23 mouse cellular contexts compared by ENCODE assay signal in the genomic region with DNA sequence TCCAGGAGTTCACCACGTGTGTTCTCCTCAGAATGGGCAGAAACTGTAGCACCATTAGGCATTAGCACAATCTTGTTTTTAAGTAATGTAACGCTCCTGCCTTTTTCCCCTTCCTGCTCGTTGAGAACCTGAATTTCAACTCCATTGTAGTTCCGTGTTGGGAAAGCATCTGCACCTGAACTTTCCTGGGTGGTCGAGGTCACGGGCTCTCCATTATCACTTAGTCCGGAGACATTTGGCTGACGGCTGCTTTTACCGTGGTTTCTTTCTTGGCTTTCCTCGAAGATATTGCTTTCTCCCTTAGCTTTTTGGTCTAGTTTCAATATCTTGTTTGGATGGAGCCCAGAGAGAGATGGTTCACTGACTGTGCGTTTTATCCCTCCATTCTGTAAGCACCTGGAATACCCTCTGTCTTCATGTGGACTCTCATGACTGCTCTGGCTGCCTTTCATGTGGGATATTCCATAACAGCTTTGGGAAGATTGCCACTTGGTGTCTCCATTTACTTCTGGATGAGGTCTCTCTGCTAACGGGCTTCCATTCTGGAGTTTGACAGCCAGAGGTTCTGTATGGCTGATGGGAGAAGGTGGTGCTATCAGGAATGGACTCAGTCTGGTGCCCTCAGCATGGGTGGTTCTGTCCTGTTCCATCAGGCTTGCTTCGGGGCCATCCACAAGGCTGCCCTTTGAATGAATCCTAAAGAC. TPM values are rescaled to one million over a fixed set of nuclear protein-coding genes. Genes with fewer than 3 reads are reported as not detected.
DNase-seq lines count a peak whose midpoint lies in the region; ATAC-seq and TF ChIP-seq lines count a peak whose summit lies in the region.
"Had no signal": no experiment of that assay in that cellular context is flagged by ENCODE, and none has a peak within 500 bp of the region (broad histone marks: within the 10 kb centered on the region; RNA-seq: fewer than 3 reads in every experiment).

No protein-coding gene starts in this region.

- DNase-seq in embryonic facial prominence, embryonic 14.5 days (ENCODE audit: low spot score) = peak; percentile 14
- no peak for DNase-seq in embryonic facial prominence, embryonic 10.5 days (ENCODE audit: low spot score)
- DNase-seq in gastrocnemius, adult 2 months = peak; percentile 32
- no peak for DNase-seq in gastrocnemius, postnatal 36 days
- DNase-seq in heart, adult 11 months = peak; percentile 76
- DNase-seq in heart, embryonic 10.5 days (ENCODE audit: low spot score) = no peak
- DNase-seq in midbrain, embryonic 11.5 days (ENCODE audit: low spot score, missing footprints) = peak; percentile 68
- no peak for DNase-seq in midbrain, embryonic 10.5 days (ENCODE audit: low spot score)
- DNase-seq: adrenal gland, adult 8-10 months; adrenal gland, postnatal 25 days; cerebellum, adult 18-20 months; cerebellum, adult 9-10 months; cerebellum, postnatal 14 days; kidney, adult 2 months had no signal

- ATAC-seq in embryonic facial prominence, embryonic 14.5 days (ENCODE audit: low read depth) = no peak
- ATAC-seq in midbrain, embryonic 11.5 days (ENCODE audit: low FRiP score) = no peak
- ATAC-seq: activated CD4-positive, CD25-positive, alpha-beta regulatory T cell, adult 4 months; forebrain, embryonic 15.5 days; intestine, postnatal 0 days had no signal

- intact Hi-C loops in gastrocnemius, adult 2 months (cut with DNase I) = loop anchor here (5.0 kb wide), 1 partner anchor 54 kb away; no protein-coding TSS in a partner anchor
- intact Hi-C loops in gastrocnemius, postnatal 36 days (cut with DNase I) = loop anchor here (10.0 kb wide), 1 partner anchor 153 kb away; no protein-coding TSS in a partner anchor

- no peak overlapping the region for H3K4me2 ChIP-seq in embryonic facial prominence, embryonic 14.5 days (ENCODE audit: low read depth, low read length)
- H3K4me2 ChIP-seq in midbrain, embryonic 11.5 days = no peak overlapping the region
- H3K4me2 ChIP-seq: embryonic facial prominence, embryonic 12.5 days; forebrain, embryonic 12.5 days; forebrain, embryonic 15.5 days; heart, embryonic 11.5 days; hindbrain, embryonic 15.5 days had no signal

- H3K9ac ChIP-seq in embryonic facial prominence, embryonic 14.5 days (ENCODE audit: low read depth, low read length) = no peak overlapping the region
- no peak overlapping the region for H3K9ac ChIP-seq in midbrain, embryonic 11.5 days (ENCODE audit: low read length)
- H3K9ac ChIP-seq: embryonic facial prominence, embryonic 12.5 days; forebrain, embryonic 12.5 days; forebrain, embryonic 15.5 days; hindbrain, embryonic 15.5 days had no signal

- H3K4me3 ChIP-seq in embryonic facial prominence, embryonic 14.5 days (ENCODE audit: low read depth, low read length) = no peak overlapping the region
- H3K4me3 ChIP-seq in embryonic facial prominence, embryonic 10.5 days = no peak overlapping the region
- H3K4me3 ChIP-seq in gastrocnemius, adult 2 months = no peak overlapping the region
- H3K4me3 ChIP-seq in heart, embryonic 10.5 days = no peak overlapping the region
- H3K4me3 ChIP-seq in midbrain, embryonic 11.5 days (ENCODE audit: low read depth, low read length) = no peak overlapping the region
- H3K4me3 ChIP-seq in midbrain, embryonic 10.5 days = no peak overlapping the region
- H3K4me3 ChIP-seq: embryonic facial prominence, embryonic 12.5 days; erythroblast, embryonic 14.5 days; forebrain, embryonic 12.5 days; forebrain, embryonic 15.5 days; hindbrain, embryonic 10.5 days; hindbrain, embryonic 15.5 days had no signal

- H3K36me3 ChIP-seq in embryonic facial prominence, embryonic 14.5 days (ENCODE audit: control insufficient read depth, insufficient read depth, low read length) = peaks cover 53% of the 10 kb centered on the region
- peaks cover 54% of the 10 kb centered on the region for H3K36me3 ChIP-seq in embryonic facial prominence, embryonic 10.5 days (replicated peaks)
- peaks cover 41% of the 10 kb centered on the region for H3K36me3 ChIP-seq in heart, embryonic 10.5 days
- H3K36me3 ChIP-seq in midbrain, embryonic 11.5 days (ENCODE audit: control insufficient read depth, insufficient read depth, low read length) = peaks cover 17% of the 10 kb centered on the region
- H3K36me3 ChIP-seq in midbrain, embryonic 10.5 days = peaks cover 61% of the 10 kb centered on the region

- no peak; the same call in 1 of the 2 replicates for TF ChIP-seq CTCF in gastrocnemius, adult 2 months (IDR thresholded peaks at IDR 0.05)

- no peaks in the 10 kb centered on the region for H3K9me3 ChIP-seq in embryonic facial prominence, embryonic 14.5 days (ENCODE audit: control insufficient read depth, low read length)
- no peaks in the 10 kb centered on the region for H3K9me3 ChIP-seq in embryonic facial prominence, embryonic 10.5 days
- H3K9me3 ChIP-seq in heart, embryonic 10.5 days = no peaks in the 10 kb centered on the region
- no peaks in the 10 kb centered on the region for H3K9me3 ChIP-seq in midbrain, embryonic 11.5 days (ENCODE audit: control insufficient read depth, low read length)
- H3K9me3 ChIP-seq in midbrain, embryonic 10.5 days (replicated peaks) = no peaks in the 10 kb centered on the region
- H3K9me3 ChIP-seq: embryonic facial prominence, embryonic 12.5 days; forebrain, embryonic 12.5 days; forebrain, embryonic 15.5 days; hindbrain, embryonic 10.5 days; hindbrain, embryonic 15.5 days had no signal

- whole genome bisulfite sequencing in embryonic facial prominence, embryonic 14.5 days = 86% methylated on average over 13 of the region's 13 CpGs
- 89% methylated on average over 13 of the region's 13 CpGs for whole genome bisulfite sequencing in embryonic facial prominence, embryonic 10.5 days
- 90% methylated on average over 13 of the region's 13 CpGs for WGBS in heart, embryonic 10.5 days
- WGBS in midbrain, embryonic 11.5 days = 92% methylated on average over 13 of the region's 13 CpGs
- WGBS in midbrain, embryonic 10.5 days = 95% methylated on average over 13 of the region's 13 CpGs

- H3K27ac ChIP-seq in embryonic facial prominence, embryonic 14.5 days (replicated peaks; ENCODE audit: low read depth, low read length) = no peak overlapping the region
- H3K27ac ChIP-seq in embryonic facial prominence, embryonic 10.5 days (replicated peaks) = no peak overlapping the region
- H3K27ac ChIP-seq in gastrocnemius, adult 2 months = no peak overlapping the region; the same call in 1 of the 2 replicates
- H3K27ac ChIP-seq in heart, embryonic 10.5 days = no peak overlapping the region
- H3K27ac ChIP-seq in midbrain, embryonic 11.5 days (ENCODE audit: low read depth, low read length) = no peak overlapping the region
- H3K27ac ChIP-seq in midbrain, embryonic 10.5 days (replicated peaks) = no peak overlapping the region
- H3K27ac ChIP-seq: embryonic facial prominence, embryonic 12.5 days; forebrain, embryonic 12.5 days; forebrain, embryonic 15.5 days; hindbrain, embryonic 10.5 days; hindbrain, embryonic 15.5 days had no signal

- no peaks in the 10 kb centered on the region for H3K27me3 ChIP-seq in embryonic facial prominence, embryonic 14.5 days (replicated peaks; ENCODE audit: control insufficient read depth, insufficient read depth, low read length)
- no peaks in the 10 kb centered on the region for H3K27me3 ChIP-seq in embryonic facial prominence, embryonic 10.5 days (replicated peaks; ENCODE audit: low read depth, poor library complexity, severe bottlenecking)
- H3K27me3 ChIP-seq in heart, embryonic 10.5 days (ENCODE audit: insufficient read depth, poor library complexity, severe bottlenecking) = no peaks in the 10 kb centered on the region
- no peaks in the 10 kb centered on the region for H3K27me3 ChIP-seq in midbrain, embryonic 11.5 days (ENCODE audit: control insufficient read depth, insufficient read depth, low read length)
- H3K27me3 ChIP-seq in midbrain, embryonic 10.5 days (ENCODE audit: low read depth, poor library complexity, severe bottlenecking) = no peaks in the 10 kb centered on the region
- H3K27me3 ChIP-seq: embryonic facial prominence, embryonic 12.5 days; forebrain, embryonic 12.5 days; forebrain, embryonic 15.5 days; hindbrain, embryonic 15.5 days had no signal

- no peaks in the 10 kb centered on the region for H3K4me1 ChIP-seq in embryonic facial prominence, embryonic 14.5 days (ENCODE audit: control insufficient read depth, insufficient read depth, low read length)
- no peaks in the 10 kb centered on the region for H3K4me1 ChIP-seq in embryonic facial prominence, embryonic 10.5 days
- no peaks in the 10 kb centered on the region for H3K4me1 ChIP-seq in heart, embryonic 10.5 days
- H3K4me1 ChIP-seq in midbrain, embryonic 11.5 days (ENCODE audit: control insufficient read depth, insufficient read depth, low read length) = no peaks in the 10 kb centered on the region
- H3K4me1 ChIP-seq in midbrain, embryonic 10.5 days = no peaks in the 10 kb centered on the region
- H3K4me1 ChIP-seq: embryonic facial prominence, embryonic 12.5 days; forebrain, embryonic 12.5 days; forebrain, embryonic 15.5 days; hindbrain, embryonic 10.5 days; hindbrain, embryonic 15.5 days had no signal

RNA-seq across cellular contexts. Expression of a gene that starts 56.8 kb away (rescaled TPM):
- 15.4 and 16.3 TPM in 2 replicates for polyA plus RNA-seq in embryonic facial prominence, embryonic 14.5 days (2014; fragmentation: Nextera tagmentation; extraction: Ambion mirVana)
- polyA plus RNA-seq in embryonic facial prominence, embryonic 10.5 days (2016; fragmentation: Nextera tagmentation; extraction: Ambion mirVana) = 18.5 and 19.0 TPM in 2 replicates
- total RNA-seq in gastrocnemius, adult 2 months (2021) = 10 to 100 TPM; 16.4 to 29.2 TPM
- total RNA-seq in gastrocnemius, postnatal 36 days (2021) = 10 to 100 TPM; 17.1 to 27.5 TPM
- 11.8 and 15.5 TPM in 2 replicates for polyA plus RNA-seq in heart, embryonic 10.5 days (2016; fragmentation: Nextera tagmentation; extraction: Ambion mirVana)
- 15.0 and 16.3 TPM in 2 replicates for polyA plus RNA-seq in midbrain, embryonic 11.5 days (2014; fragmentation: Nextera tagmentation; extraction: Ambion mirVana)
- 14.6 and 19.7 TPM in 2 replicates for polyA plus RNA-seq in midbrain, embryonic 10.5 days (2016; fragmentation: Nextera tagmentation; extraction: Ambion mirVana)

Comparison
In these comparisons a context has a peak if more than half of its experiments do, and no peak if none do; other contexts are left out.
1. DNase-seq: peak in embryonic facial prominence, embryonic 14.5 days (single experiment), gastrocnemius, adult 2 months (single experiment), heart, adult 11 months (single experiment) and midbrain, embryonic 11.5 days (single experiment); none in embryonic facial prominence, embryonic 10.5 days (single experiment), gastrocnemius, postnatal 36 days (0 of 2), heart, embryonic 10.5 days (single experiment) and midbrain, embryonic 10.5 days (single experiment).